Mouse (Mus musculus): Measurements from ENCODE around the gene Them5.

DNA sequence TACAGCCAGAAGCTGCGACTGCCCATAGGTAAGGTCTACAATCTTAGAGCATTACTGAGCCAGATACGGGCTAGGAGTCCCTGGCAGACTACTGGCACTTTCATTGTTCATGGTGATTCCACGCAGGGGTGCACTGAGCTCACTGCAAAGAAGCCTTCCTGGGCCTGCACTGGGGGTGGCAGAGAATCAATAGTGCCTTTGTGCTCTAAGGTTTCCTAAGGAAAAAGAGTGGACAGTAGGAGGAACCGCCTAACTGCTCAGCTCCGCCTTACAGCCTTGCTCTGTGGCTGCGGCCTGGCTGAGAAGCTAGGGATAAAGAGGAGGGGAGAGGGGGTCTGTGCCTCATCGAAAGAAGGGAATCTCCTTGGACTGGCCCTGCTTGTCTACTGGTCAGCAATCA, 20.2 kb downstream of the Them5 start, which contains the start of gene C2cd4d:
- TF ChIP-seq CTCF (IDR thresholded peaks at IDR 0.05; ENCODE audit: low read depth) (no peak), EP300 (IDR thresholded peaks at IDR 0.05; ENCODE audit: low read depth) (no peak)

All from heart, postnatal 0 days (tissue).